Mouse (Mus musculus) gastrocnemius, postnatal 10 days (tissue): Measurements from ENCODE around the gene Polr2h. TPM values are rescaled to one million over a fixed set of nuclear protein-coding genes. Genes with fewer than 3 reads are reported as not detected.
"Not testable (repeated sequence)": the region's sequence is repeated elsewhere in the genome, so short reads cannot be mapped to it uniquely, and the experiment has no call there.

ENCODE experiments used
- DNase-seq: peaks from one replicate; pipeline ENCODE4 v3.0.0; 2021; ENCODE audit warnings: mixed read lengths
- long read RNA-seq, 2 experiments: library from polyadenylated mRNA; stranded (forward); transcript quantifications; one replicate each; pipeline ENCODE4 v2.0.0; 2021
- total RNA-seq, 2 experiments: library from RNA; stranded (reverse); gene quantifications; 2 replicates each; pipeline ENCODE4 v1.2.3; 2021

Polr2h gene
- total RNA-seq = 10 to 100 TPM; 11.6 to 13.5 TPM
- long read RNA-seq, experiment 1, transcript Polr2h-201 (5 exons, 950 nt) = major isoform, 5 of 7 reads
- long read RNA-seq, experiment 1, partial matches to known transcripts = 2 of 7 reads
- long read RNA-seq, experiment 1, other reads (novel, unspliced or antisense) = 0 of 7 reads
- long read RNA-seq, experiment 2, partial matches to known transcripts = 0 of 3 reads
- long read RNA-seq, experiment 2, other reads (novel, unspliced or antisense) = 0 of 3 reads

GRCm38 (mm10) chr16:20717181-20717977 is at the start of gene Polr2h, which contains the start of gene Clcn2:
TSS of gene Polr2h (plus strand) at chr16:20717665.
TSS of gene Clcn2 (minus strand) at chr16:20717746.
- peak; percentile 97 for DNase-seq

GRCm38 (mm10) chr16:20668013-20668412 is 49.5 kb upstream of the Polr2h start, which contains the start of gene Eif4g1:
TSS of gene Eif4g1 (plus strand) at chr16:20668313.
- DNase-seq = not testable (repeated sequence)

- no peak for DNase-seq
Observed at GRCm38 (mm10) chr16:20670291-20670690, 47.2 kb upstream of the Polr2h start.

GRCm38 (mm10) chr16:20671886-20672285 is 45.6 kb upstream of the Polr2h start:
- DNase-seq = no peak

GRCm38 (mm10) chr16:20672500-20672902 is 45.0 kb upstream of the Polr2h start:
- DNase-seq = peak; percentile 97

GRCm38 (mm10) chr16:20672965-20673705 is 44.3 kb upstream of the Polr2h start:
- DNase-seq = peak; percentile 75

- DNase-seq = peak; percentile 12
Observed at GRCm38 (mm10) chr16:20673706-20674303, 43.7 kb upstream of the Polr2h start.

GRCm38 (mm10) chr16:20675213-20675612 is 42.3 kb upstream of the Polr2h start:
- DNase-seq = no peak

- no peak for DNase-seq
Observed at GRCm38 (mm10) chr16:20676702-20677101, 40.8 kb upstream of the Polr2h start.

GRCm38 (mm10) chr16:20677380-20677779 is 40.1 kb upstream of the Polr2h start:
- DNase-seq = no peak

GRCm38 (mm10) chr16:20677974-20678675 is 39.3 kb upstream of the Polr2h start:
- DNase-seq = peak; percentile 86

- DNase-seq = no peak
Observed at GRCm38 (mm10) chr16:20690774-20691173, 26.7 kb upstream of the Polr2h start.

GRCm38 (mm10) chr16:20691617-20692016 is 25.8 kb upstream of the Polr2h start:
- DNase-seq = no peak

- DNase-seq = no peak
Observed at GRCm38 (mm10) chr16:20692241-20692965, 25.1 kb upstream of the Polr2h start.

GRCm38 (mm10) chr16:20693111-20693701 is 24.3 kb upstream of the Polr2h start, which contains the start of gene Fam131a:
TSS of gene Fam131a (plus strand) at chr16:20693241.
- peak; percentile 85 for DNase-seq

- peak; percentile 46 for DNase-seq
Observed at GRCm38 (mm10) chr16:20694781-20695180, 22.7 kb upstream of the Polr2h start.

GRCm38 (mm10) chr16:20695622-20696323 is 21.7 kb upstream of the Polr2h start:
- peak; percentile 87 for DNase-seq

GRCm38 (mm10) chr16:20699266-20699665 is 18.2 kb upstream of the Polr2h start:
- no peak for DNase-seq

- no peak for DNase-seq
Observed at GRCm38 (mm10) chr16:20700036-20700435, 17.4 kb upstream of the Polr2h start.

- DNase-seq = no peak
Observed at GRCm38 (mm10) chr16:20701316-20701715, 16.1 kb upstream of the Polr2h start.
